Mouse (Mus musculus): ENCODE measurements around the gene Sav1. TPM values are rescaled to one million over a fixed set of nuclear protein-coding genes. Genes with fewer than 3 reads are reported as not detected.

Gene Sav1
- polyA plus RNA-seq, 1 experiment, result 11.4 TPM

DNA sequence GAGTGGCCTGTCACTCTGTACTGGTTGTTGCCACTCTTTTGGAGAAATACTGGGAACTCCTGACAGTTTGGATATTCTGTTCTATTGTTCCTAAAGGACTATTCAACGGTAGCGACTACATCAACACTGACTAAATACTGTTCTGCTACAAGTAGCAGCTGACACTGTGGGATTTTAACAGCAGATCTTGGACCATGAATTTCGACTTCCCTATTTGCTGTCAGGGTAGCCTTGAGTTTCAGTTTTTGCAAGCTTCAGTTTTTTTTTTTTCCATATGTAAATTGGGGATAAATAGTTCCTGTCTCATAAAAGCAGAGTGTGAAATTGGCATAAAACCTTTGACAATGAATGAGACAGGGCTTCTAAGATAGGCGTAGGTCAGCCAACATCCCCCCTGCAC, 23.6 kb upstream of the Sav1 start:
- H3K27me3 ChIP-seq (ENCODE audit: control insufficient read depth, insufficient read depth, low read length), result no peaks in the 10 kb centered on the region
- no peaks in the 10 kb centered on the region for H3K4me1 ChIP-seq (ENCODE audit: control insufficient read depth, insufficient read depth, insufficient read length)
- WGBS, result 77% methylated on average over 4 of the region's 4 CpGs
- DNase-seq (ENCODE audit: low read depth in 1 of 2, low spot score in 2 of 2), result no peak
- TF ChIP-seq CTCF (IDR thresholded peaks at IDR 0.05; ENCODE audit: extremely low read depth, insufficient read depth, insufficient read length, insufficient replicate concordance) (no peak), POLR2A (IDR thresholded peaks at IDR 0.05; ENCODE audit: low read depth, low read length) (no peak)
- H3K27ac ChIP-seq (ENCODE audit: insufficient read depth, low read length), result no peak overlapping the region
- H3K36me3 ChIP-seq (ENCODE audit: control insufficient read depth, insufficient read depth, low read length), result peaks cover 14% of the 10 kb centered on the region
- H3K4me3 ChIP-seq (ENCODE audit: extremely low read depth, insufficient read depth, insufficient read length), result no peak overlapping the region

DNA sequence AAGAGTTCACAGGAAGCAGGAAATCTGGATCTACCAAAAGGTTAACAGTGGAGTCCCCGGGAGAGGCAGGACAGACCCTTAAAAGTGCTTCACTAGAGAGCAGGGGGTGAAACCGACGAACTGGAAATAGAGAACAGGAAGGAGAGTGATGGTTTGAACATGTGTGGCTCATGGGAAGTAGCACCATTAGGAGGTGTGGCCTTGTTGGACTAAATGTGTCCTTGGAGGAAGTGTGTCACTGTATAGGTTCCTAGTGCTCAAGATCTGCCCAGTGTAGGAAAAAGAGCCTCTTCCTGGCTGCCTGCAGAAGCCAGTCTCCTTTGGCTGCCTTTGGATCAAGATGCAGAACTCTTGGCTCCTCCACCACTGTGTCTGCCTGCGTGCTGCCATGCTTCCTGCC, 18.3 kb upstream of the Sav1 start:
- TF ChIP-seq POLR2A (IDR thresholded peaks at IDR 0.05; ENCODE audit: low read depth, low read length) (no peak), CTCF (IDR thresholded peaks at IDR 0.05; ENCODE audit: extremely low read depth, insufficient read depth, insufficient read length, insufficient replicate concordance) (no peak)
- H3K36me3 ChIP-seq (ENCODE audit: control insufficient read depth, insufficient read depth, low read length), result no peaks in the 10 kb centered on the region
- H3K27ac ChIP-seq (ENCODE audit: insufficient read depth, low read length), result no peak overlapping the region
- no peak overlapping the region for H3K4me3 ChIP-seq (ENCODE audit: extremely low read depth, insufficient read depth, insufficient read length)
- no peaks in the 10 kb centered on the region for H3K4me1 ChIP-seq (ENCODE audit: control insufficient read depth, insufficient read depth, insufficient read length)
- no peaks in the 10 kb centered on the region for H3K27me3 ChIP-seq (ENCODE audit: control insufficient read depth, insufficient read depth, low read length)
- 57% methylated on average over 4 of the region's 4 CpGs for WGBS
- DNase-seq (ENCODE audit: low read depth in 1 of 2, low spot score in 2 of 2), result no peak

DNA sequence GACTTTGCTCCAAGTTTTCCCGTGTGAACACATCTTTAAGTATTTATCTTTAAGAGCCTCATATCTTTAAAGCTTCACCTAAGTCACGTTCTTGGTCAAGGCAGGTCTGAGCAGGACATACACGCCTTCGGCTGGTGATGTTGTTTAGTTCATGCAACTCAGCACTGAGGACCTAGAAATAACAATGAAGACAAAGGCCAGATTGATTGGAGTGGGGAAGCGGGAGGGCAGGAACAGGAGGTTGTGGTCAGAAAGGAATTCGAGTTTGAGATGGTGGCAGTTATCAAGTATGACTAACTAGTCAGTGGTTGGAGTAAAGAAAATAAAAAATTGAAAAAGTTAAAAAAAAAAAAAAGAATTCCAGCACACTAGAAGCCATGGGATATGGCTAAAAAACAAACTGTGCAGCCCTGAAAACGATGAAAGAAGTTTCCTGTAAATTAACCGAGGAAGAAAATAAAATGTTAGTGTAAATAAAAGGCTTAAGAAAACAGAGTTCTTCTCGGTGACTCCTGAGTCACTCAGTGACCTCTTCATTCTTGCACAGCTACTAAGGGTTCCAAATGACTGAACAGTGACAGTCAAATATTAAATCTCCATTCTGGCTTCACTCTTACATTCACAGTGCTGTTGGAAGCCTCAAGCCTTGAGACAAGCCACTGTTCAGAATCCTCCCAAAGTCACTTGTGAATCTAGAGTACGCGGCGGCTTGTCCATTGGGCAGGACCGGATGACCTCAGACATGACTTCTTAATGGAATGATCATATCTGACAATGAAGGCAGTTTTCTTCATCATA, 11.6 kb upstream of the Sav1 start:
- H3K4me3 ChIP-seq (ENCODE audit: extremely low read depth, insufficient read depth, insufficient read length), result no peak overlapping the region
- H3K27me3 ChIP-seq (ENCODE audit: control insufficient read depth, insufficient read depth, low read length), result no peaks in the 10 kb centered on the region
- DNase-seq (ENCODE audit: low read depth in 1 of 2, low spot score in 2 of 2), result no peak
- no peaks in the 10 kb centered on the region for H3K36me3 ChIP-seq (ENCODE audit: control insufficient read depth, insufficient read depth, low read length)
- no peak overlapping the region for H3K27ac ChIP-seq (ENCODE audit: insufficient read depth, low read length)
- H3K4me1 ChIP-seq (ENCODE audit: control insufficient read depth, insufficient read depth, insufficient read length), result no peaks in the 10 kb centered on the region
- 73% methylated on average over 13 of the region's 13 CpGs for whole genome bisulfite sequencing
- TF ChIP-seq POLR2A (IDR thresholded peaks at IDR 0.05; ENCODE audit: low read depth, low read length) (no peak), CTCF (IDR thresholded peaks at IDR 0.05; ENCODE audit: extremely low read depth, insufficient read depth, insufficient read length, insufficient replicate concordance) (no peak)

DNA sequence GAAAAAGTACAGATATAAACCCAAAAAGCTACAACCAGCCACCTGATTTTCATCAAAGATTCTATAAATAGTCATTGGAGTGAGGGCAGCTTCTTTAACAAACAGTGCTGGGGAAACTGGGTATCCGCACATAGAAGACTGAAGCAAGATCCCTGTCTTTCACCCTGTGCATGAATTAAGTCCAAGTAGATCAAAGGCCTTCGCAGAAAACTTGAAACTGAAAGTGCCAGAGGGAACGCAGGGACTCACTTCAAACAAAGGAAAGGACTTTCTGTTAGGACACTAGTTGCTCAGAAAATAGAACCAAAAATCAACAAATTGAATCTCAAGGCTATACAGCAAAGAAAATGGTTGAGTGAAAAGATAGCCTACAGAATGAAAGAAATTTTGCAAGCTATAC, 8.6 kb upstream of the Sav1 start:
- WGBS, result 71% methylated on average over 3 of the region's 3 CpGs
- H3K36me3 ChIP-seq (ENCODE audit: control insufficient read depth, insufficient read depth, low read length), result no peaks in the 10 kb centered on the region
- no peak overlapping the region for H3K27ac ChIP-seq (ENCODE audit: insufficient read depth, low read length)
- DNase-seq (ENCODE audit: low read depth in 1 of 2, low spot score in 2 of 2), result no peak
- H3K27me3 ChIP-seq (ENCODE audit: control insufficient read depth, insufficient read depth, low read length), result no peaks in the 10 kb centered on the region
- TF ChIP-seq CTCF (IDR thresholded peaks at IDR 0.05; ENCODE audit: extremely low read depth, insufficient read depth, insufficient read length, insufficient replicate concordance) (no peak), POLR2A (IDR thresholded peaks at IDR 0.05; ENCODE audit: low read depth, low read length) (no peak)
- no peaks in the 10 kb centered on the region; the same call in 1 of the 2 replicates for H3K4me1 ChIP-seq (ENCODE audit: control insufficient read depth, insufficient read depth, insufficient read length)
- H3K4me3 ChIP-seq (ENCODE audit: extremely low read depth, insufficient read depth, insufficient read length), result no peak overlapping the region

DNA sequence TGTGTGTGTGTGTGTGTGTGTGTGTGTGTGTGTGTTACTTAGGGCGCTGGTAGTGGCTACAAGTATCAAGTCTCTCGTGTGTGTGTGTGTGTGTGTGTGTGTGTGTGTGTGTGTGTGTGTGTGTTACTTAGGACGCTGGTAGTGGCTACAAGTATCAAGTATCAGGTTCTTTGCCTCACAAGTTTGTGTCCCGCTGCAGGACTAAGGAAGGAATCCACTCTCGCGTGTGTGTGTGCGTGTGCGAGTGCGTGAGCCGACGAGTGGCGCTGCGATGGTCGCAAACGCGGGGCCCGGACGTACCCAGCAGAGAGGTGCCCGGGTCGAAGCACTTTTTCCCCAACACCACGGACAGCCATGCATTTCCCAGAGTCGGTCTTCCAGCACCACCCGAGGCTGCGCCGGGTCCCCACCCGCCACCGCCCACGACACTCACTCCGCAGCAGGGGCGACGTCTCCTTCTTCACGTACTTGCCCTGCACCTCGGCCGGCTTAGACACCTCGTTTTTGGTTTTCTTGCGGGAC, 500 bp downstream of the Sav1 start:
- H3K27me3 ChIP-seq (ENCODE audit: control insufficient read depth, insufficient read depth, low read length), result no peaks in the 10 kb centered on the region
- TF ChIP-seq CTCF (IDR thresholded peaks at IDR 0.05; ENCODE audit: extremely low read depth, insufficient read depth, insufficient read length, insufficient replicate concordance) (no peak), POLR2A (IDR thresholded peaks at IDR 0.05; ENCODE audit: low read depth, low read length) (no peak)
- under 1% methylated on average over 36 of the region's 36 CpGs for WGBS
- peak in 1 of 2 experiments; percentile 14 for DNase-seq (ENCODE audit: low read depth in 1 of 2, low spot score in 2 of 2)
- peaks cover 17% of the 10 kb centered on the region for H3K36me3 ChIP-seq (ENCODE audit: control insufficient read depth, insufficient read depth, low read length)
- peaks cover 3% of the 10 kb centered on the region; the same call in 1 of the 2 replicates for H3K4me1 ChIP-seq (ENCODE audit: control insufficient read depth, insufficient read depth, insufficient read length)
- peak overlapping the region; percentile 73 for H3K4me3 ChIP-seq (ENCODE audit: extremely low read depth, insufficient read depth, insufficient read length)
- H3K27ac ChIP-seq (ENCODE audit: insufficient read depth, low read length), result peak overlapping the region; percentile 76

DNA sequence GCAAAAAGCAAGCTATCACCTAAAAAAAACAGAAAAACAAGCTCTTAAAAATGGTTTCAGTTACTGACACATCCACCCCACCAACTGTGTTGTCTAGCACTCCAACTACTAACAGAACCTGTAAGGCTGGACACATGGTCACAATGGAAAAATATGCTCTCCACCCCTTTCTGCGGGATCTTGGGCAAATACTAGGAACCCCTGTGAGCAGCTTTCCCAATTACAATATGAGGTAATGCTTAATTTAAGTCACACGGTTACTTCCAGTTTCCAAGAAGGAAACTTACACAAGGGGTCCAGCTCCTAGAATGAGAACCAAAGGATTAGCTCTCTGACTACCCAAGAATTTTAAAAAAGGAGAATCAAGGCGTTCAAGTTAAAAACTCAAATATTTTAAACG, 1.3 kb downstream of the Sav1 start:
- peaks cover 17% of the 10 kb centered on the region for H3K36me3 ChIP-seq (ENCODE audit: control insufficient read depth, insufficient read depth, low read length)
- 60% methylated on average over 4 of the region's 4 CpGs for WGBS
- DNase-seq (ENCODE audit: low read depth in 1 of 2, low spot score in 2 of 2), result no peak
- peaks cover 3% of the 10 kb centered on the region; the same call in 1 of the 2 replicates for H3K4me1 ChIP-seq (ENCODE audit: control insufficient read depth, insufficient read depth, insufficient read length)
- no peaks in the 10 kb centered on the region for H3K27me3 ChIP-seq (ENCODE audit: control insufficient read depth, insufficient read depth, low read length)
- no peak for TF ChIP-seq POLR2A (IDR thresholded peaks at IDR 0.05; ENCODE audit: low read depth, low read length)
- no peak for TF ChIP-seq CTCF (IDR thresholded peaks at IDR 0.05; ENCODE audit: extremely low read depth, insufficient read depth, insufficient read length, insufficient replicate concordance)
- no peak overlapping the region for H3K27ac ChIP-seq (ENCODE audit: insufficient read depth, low read length)
- peak overlapping the region; percentile 12; the same call in 1 of the 2 replicates for H3K4me3 ChIP-seq (ENCODE audit: extremely low read depth, insufficient read depth, insufficient read length)

DNA sequence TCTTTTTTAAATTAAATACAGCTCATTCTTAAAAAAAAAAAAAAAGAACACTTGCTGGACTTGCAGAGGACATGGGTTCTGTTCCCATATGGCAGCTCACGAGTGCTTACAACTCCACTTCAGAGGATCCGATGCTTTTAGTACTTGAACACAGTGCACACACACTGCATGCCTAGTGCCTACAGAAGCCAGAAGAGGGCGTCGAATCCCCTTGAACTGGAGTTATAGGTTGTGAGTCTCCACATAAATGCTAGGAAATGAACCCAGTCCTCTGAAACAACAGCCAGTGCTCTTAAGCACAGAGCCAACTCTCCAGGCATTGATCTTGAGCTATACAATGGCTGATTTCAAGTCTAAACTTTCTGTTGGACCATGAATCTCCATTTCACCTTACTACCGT, 3.9 kb downstream of the Sav1 start:
- 89% methylated on average over 5 of the region's 5 CpGs for WGBS
- H3K27me3 ChIP-seq (ENCODE audit: control insufficient read depth, insufficient read depth, low read length), result no peaks in the 10 kb centered on the region
- H3K36me3 ChIP-seq (ENCODE audit: control insufficient read depth, insufficient read depth, low read length), result peaks cover 17% of the 10 kb centered on the region
- H3K4me1 ChIP-seq (ENCODE audit: control insufficient read depth, insufficient read depth, insufficient read length), result peaks cover 5% of the 10 kb centered on the region
- peak in 1 of 2 experiments; percentile 9 for DNase-seq (ENCODE audit: low read depth in 1 of 2, low spot score in 2 of 2)
- H3K27ac ChIP-seq (ENCODE audit: insufficient read depth, low read length), result no peak overlapping the region
- no peak overlapping the region for H3K4me3 ChIP-seq (ENCODE audit: extremely low read depth, insufficient read depth, insufficient read length)
- TF ChIP-seq POLR2A (IDR thresholded peaks at IDR 0.05; ENCODE audit: low read depth, low read length) (no peak), CTCF (IDR thresholded peaks at IDR 0.05; ENCODE audit: extremely low read depth, insufficient read depth, insufficient read length, insufficient replicate concordance) (no peak)
